Mouse (Mus musculus) intestine, embryonic 14.5 days (tissue): Measurements from ENCODE around the gene Ric8b. TPM values are rescaled to one million over a fixed set of nuclear protein-coding genes. Genes with fewer than 3 reads are reported as not detected.
A peak's percentile ranks its signal among the peaks of the same experiment; 100 is the strongest.

Source experiments
- ATAC-seq: fragments of 200-750 bp; cut with Nextera tagmentation; replicated peaks from 2 replicates; pipeline ENCODE4 v1.8.0; 2017; ENCODE audit warnings: low read depth, moderate number of reproducible peaks, moderate TSS enrichment, moderate library complexity; ENCODE audit not compliant: low FRiP score, low TSS enrichment
- DNase-seq: peaks from one replicate; pipeline ENCODE4 v3.0.0-alpha.2; 2018; ENCODE audit warnings: low spot score
- H3K27ac ChIP-seq: fragments of 300-500 bp; sonication (generic); 2 replicates; pipeline ENCODE4 v1.5.1; 2014; ENCODE audit warnings: low read depth, mild to moderate bottlenecking, control low read depth
- H3K27me3 ChIP-seq: fragments of 300-500 bp; sonication (generic); replicated peaks from 2 replicates; pipeline ENCODE4 v1.6.1; 2014; ENCODE audit warnings: low read length, control low read depth; ENCODE audit not compliant: control insufficient read depth, insufficient read depth
- H3K36me3 ChIP-seq: fragments of 300-500 bp; sonication (generic); 2 replicates; pipeline ENCODE4 v1.6.1; 2014; ENCODE audit warnings: low read length, control low read depth; ENCODE audit not compliant: control insufficient read depth, insufficient read depth
- H3K4me1 ChIP-seq: fragments of 300-500 bp; sonication (generic); replicated peaks from 2 replicates; pipeline ENCODE4 v1.6.1; 2014; ENCODE audit warnings: low read length, control low read depth, mixed read lengths; ENCODE audit not compliant: control insufficient read depth, insufficient read depth
- H3K4me2 ChIP-seq: fragments of 300-500 bp; sonication (generic); 2 replicates; pipeline ENCODE4 v1.6.1; 2014; ENCODE audit warnings: low read length
- H3K4me3 ChIP-seq: fragments of 300-500 bp; sonication (generic); 2 replicates; pipeline ENCODE4 v1.5.1; 2014; ENCODE audit warnings: low read depth, low read length, control low read depth, mixed read lengths
- H3K9ac ChIP-seq: fragments of 300-500 bp; sonication (generic); 2 replicates; pipeline ENCODE4 v1.6.1; 2014; ENCODE audit warnings: mild to moderate bottlenecking, low read length
- H3K9me3 ChIP-seq: fragments of 300-500 bp; sonication (generic); 2 replicates; pipeline ENCODE4 v1.6.1; 2016; ENCODE audit warnings: low read length, control low read depth; ENCODE audit not compliant: control insufficient read depth
- WGBS: fragments of 180-500 bp; shearing (Covaris S2); extraction: QIAGEN DNeasy Blood & Tissue Kit; methylation state at CpG from one replicate; pipeline ENCODE4 v1.1.7; 2014; 5-methylcytosine and 5-hydroxymethylcytosine counted together
- polyA plus RNA-seq: library from polyadenylated mRNA; unstranded; fragments of >200 nt; fragmentation: Nextera tagmentation; extraction: Ambion mirVana; gene quantifications from 2 replicates; pipeline ENCODE4 v1.2.1, GENCODE M21; 2014

The Ric8b gene
- polyA plus RNA-seq, 1 experiment from 2014 or later, result 21.2 TPM

DNA sequence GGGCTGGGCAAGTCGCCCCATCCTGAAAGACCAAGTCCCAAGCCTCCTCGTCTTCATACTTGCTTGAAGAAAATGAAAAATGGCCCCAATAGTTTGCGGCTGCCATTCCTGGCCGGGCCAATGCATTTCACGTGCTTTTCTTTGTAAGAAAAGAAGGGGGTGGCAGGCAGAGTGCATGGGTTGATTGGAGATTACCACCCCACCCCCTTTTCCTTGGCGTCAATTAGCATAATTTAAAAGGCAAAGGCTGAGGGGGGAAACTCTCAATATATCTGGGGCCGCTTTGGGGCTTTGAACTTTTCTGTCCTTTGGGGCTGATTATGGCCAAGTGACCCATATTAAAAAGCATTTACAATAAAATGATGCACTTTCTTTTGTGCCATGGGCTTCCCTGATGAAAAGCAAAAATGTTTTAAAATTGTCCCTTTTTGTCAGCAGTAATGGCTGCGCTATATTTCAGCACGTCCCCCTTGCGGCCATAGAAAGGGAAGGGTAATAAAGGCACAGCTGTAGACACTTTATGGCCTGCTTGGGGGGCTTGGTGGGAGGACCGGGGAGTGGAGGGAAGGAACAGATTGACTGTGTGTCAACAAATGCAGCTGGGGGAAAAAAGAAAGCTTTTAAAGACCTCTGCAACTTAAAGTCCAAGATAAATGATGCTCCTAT lies 105.4 kb downstream of the Ric8b start:
- 51% methylated on average over 11 of the region's 11 CpGs for WGBS
- ATAC-seq, result no peak
- no peaks in the 10 kb centered on the region for H3K27me3 ChIP-seq

DNA sequence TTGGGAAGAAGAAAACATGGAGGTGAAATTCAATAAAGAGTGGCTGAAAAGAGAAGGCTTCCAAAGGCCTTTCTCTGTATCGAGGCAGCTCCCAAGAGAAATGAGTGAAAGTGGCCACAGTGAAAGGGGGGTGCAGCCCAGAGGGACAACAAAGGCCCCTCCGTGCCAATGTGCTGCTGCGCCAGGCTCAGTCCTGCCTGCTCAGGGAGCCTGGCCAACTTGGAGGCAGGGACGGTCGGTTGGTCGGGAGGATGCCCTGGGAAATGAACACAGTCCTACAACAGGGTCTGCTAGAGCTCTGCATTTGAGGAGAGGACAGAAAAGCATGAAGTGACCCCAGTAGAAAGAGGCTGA lies 105.9 kb downstream of the Ric8b start:
- Histone ChIP-seq H3K27ac (no peak overlapping the region), H3K36me3 (peaks cover 6% of the 10 kb centered on the region), H3K4me2 (no peak overlapping the region), H3K27me3 (no peaks in the 10 kb centered on the region), H3K9me3 (no peaks in the 10 kb centered on the region), H3K4me1 (no peaks in the 10 kb centered on the region), H3K4me3 (no peak overlapping the region), H3K9ac (no peak overlapping the region)
- ATAC-seq (no peak), DNase-seq (no peak)
- 54% methylated on average over 6 of the region's 6 CpGs for WGBS

More for the DNA sequence above, 105.4 kb downstream of the Ric8b start:
- peaks cover 9% of the 10 kb centered on the region for H3K36me3 ChIP-seq
- H3K4me3 ChIP-seq, result no peak overlapping the region
- H3K9me3 ChIP-seq, result no peaks in the 10 kb centered on the region
- H3K27ac ChIP-seq, result no peak overlapping the region
- H3K9ac ChIP-seq, result no peak overlapping the region
- no peak for DNase-seq
- H3K4me1 ChIP-seq, result no peaks in the 10 kb centered on the region
- H3K4me2 ChIP-seq, result no peak overlapping the region

DNA sequence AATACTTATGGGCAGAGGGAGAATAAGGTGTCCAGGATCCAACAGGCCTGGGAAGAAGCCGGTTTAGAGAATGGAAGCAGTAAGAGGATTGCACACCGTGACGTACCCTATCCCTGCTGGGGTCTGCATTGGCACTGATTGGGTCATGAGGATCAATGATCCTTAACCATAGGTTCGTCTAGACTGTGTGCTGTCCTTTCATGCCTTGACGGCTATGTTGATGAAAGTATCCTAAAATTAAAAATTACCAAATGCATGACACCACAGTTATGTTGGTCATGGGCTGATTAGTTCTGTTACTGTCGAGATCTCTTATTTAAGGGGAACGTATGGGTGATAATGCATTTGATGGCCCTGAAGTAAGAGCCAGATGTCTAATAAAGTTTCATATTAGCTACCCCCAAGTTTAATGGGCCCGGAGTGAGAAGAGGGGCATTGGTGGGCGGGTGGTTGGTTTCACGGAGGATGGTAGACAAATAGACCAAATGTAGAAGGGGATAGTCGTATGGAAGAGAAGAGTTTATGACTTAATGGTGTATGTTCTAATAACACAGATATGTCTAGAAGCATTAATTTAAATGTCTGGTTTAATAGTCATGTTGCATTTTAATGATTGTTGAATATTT lies 108.5 kb downstream of the Ric8b start:
- Histone ChIP-seq H3K4me3 (no peak overlapping the region), H3K4me2 (no peak overlapping the region), H3K9ac (no peak overlapping the region), H3K4me1 (no peaks in the 10 kb centered on the region), H3K27ac (no peak overlapping the region), H3K9me3 (no peaks in the 10 kb centered on the region), H3K27me3 (no peaks in the 10 kb centered on the region), H3K36me3 (no peaks in the 10 kb centered on the region)
- ATAC-seq (peak; percentile 91), DNase-seq (no peak)
- 87% methylated on average over 11 of the region's 11 CpGs for WGBS

DNA sequence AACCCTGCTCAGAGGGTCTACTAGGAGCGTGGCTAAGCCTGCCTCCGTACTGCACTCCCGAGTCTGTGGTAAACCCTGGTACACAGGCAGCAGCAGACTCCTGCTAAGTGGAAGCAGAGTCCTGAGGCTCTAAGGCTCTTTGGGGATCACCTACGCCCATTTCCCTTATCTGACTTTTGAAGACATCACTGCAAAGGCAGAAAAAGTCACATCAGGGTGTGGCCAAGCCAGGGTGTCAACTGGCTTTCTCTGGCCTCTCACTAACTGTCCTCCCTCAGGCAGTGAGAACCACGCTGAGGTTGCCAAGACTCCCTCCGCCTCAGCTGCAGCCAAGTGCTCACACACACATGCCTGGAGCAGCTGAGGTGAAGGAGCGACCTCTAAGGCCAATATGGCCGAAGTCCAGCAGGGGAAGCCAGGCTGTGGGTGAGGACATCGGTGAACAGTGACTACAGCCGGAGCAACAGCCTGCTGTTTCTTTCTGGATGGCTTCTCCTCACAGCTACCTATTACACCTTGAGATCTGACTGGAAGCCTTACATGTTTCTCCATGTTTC lies 110.3 kb downstream of the Ric8b start:
- H3K27ac ChIP-seq, result no peak overlapping the region
- no peak for DNase-seq
- H3K9me3 ChIP-seq, result no peaks in the 10 kb centered on the region
- H3K9ac ChIP-seq, result no peak overlapping the region
- H3K4me3 ChIP-seq, result no peak overlapping the region
- H3K36me3 ChIP-seq, result no peaks in the 10 kb centered on the region
- H3K4me2 ChIP-seq, result no peak overlapping the region
- no peaks in the 10 kb centered on the region for H3K4me1 ChIP-seq
- WGBS, result 76% methylated on average over 10 of the region's 10 CpGs
- no peaks in the 10 kb centered on the region for H3K27me3 ChIP-seq
- ATAC-seq, result no peak

DNA sequence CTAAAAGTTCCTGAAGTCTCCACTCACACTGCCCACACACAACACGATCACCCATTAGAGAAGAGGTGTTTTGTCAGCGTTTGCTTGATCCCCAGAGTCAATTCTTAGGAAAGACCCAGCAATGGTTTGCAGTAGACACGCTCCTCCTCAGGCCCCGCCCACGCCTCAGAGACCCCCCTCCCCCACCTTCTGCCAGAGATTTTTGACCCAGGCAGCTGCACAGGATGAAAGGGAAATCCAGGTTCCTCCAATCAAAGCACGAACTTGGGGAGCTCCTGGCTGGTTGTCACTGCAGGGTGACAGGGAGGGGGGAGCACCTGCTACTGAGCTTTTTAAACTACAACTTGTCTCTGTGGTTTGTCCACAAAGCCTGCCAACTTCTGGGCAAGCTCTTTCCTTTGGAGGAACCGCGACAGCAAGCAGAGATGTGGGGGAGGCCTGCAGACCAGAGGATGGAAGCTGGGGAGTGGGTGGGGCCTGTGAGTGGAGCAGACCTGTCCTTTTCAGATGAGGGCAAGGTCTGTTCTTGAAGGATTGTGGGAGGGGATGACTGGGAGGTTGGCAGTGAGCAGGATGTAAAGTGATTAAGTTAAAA lies 117.8 kb downstream of the Ric8b start:
- Histone ChIP-seq H3K4me1 (no peaks in the 10 kb centered on the region; the same call in 1 of the 2 replicates), H3K36me3 (no peaks in the 10 kb centered on the region), H3K9ac (no peak overlapping the region), H3K9me3 (peaks cover 3% of the 10 kb centered on the region; the same call in 1 of the 2 replicates), H3K27me3 (no peaks in the 10 kb centered on the region), H3K27ac (no peak overlapping the region), H3K4me2 (no peak overlapping the region), H3K4me3 (no peak overlapping the region)
- 21% methylated on average over 8 of the region's 8 CpGs for WGBS
- ATAC-seq (no peak), DNase-seq (no peak)

DNA sequence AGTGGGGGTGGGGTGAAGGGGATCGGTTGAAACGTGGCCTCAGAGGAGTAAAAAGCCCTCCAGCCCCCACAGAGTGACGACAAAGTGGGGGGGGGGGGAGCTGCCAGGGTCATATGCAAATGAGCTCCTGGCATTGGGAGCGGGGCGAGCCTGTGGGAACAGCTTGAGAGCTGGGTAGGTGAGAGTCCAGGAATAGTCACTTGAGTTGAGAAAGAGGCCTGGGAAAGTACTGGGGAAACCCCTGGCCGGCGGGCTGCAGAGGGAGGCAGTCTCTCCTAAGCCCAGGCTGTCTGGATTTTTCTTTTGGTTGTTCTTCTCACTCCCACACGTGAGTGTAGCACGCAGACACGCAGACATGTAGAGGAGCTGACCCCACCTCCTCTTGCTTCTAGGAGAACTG lies 120.7 kb downstream of the Ric8b start:
- no peak for ATAC-seq

DNA sequence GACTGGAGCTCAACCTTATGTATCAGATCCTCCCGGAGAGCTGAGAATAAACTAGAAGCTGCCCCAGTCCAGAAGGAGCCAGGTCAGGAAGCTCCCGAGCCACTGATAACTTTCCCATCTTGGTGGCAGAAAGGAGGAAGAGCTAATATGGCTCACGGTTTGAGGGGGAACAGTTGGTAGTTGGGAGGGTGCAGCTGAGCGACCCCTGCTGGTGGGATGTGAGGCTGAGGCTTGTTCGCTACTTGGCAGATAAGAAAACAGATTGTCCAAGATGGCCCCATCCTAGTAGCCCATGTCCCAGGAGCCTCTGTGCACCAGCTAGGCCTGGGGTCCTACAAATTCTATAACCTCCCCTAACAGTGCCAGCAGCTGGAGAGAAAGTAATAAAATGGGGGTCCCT lies 121.4 kb downstream of the Ric8b start:
- H3K9ac ChIP-seq, result no peak overlapping the region
- H3K4me2 ChIP-seq, result no peak overlapping the region
- H3K36me3 ChIP-seq, result no peaks in the 10 kb centered on the region
- H3K4me1 ChIP-seq, result no peaks in the 10 kb centered on the region; the same call in 1 of the 2 replicates
- no peaks in the 10 kb centered on the region for H3K27me3 ChIP-seq
- ATAC-seq (no peak), DNase-seq (no peak)
- H3K4me3 ChIP-seq, result no peak overlapping the region
- WGBS, result 95% methylated on average over 5 of the region's 5 CpGs
- peaks cover 3% of the 10 kb centered on the region; the same call in 1 of the 2 replicates for H3K9me3 ChIP-seq
- no peak overlapping the region for H3K27ac ChIP-seq

More for the DNA sequence above, 120.7 kb downstream of the Ric8b start:
- DNase-seq, result no peak
- WGBS, result 62% methylated on average over 10 of the region's 10 CpGs
- H3K9me3 ChIP-seq, result peaks cover 3% of the 10 kb centered on the region; the same call in 1 of the 2 replicates
- no peak overlapping the region for H3K27ac ChIP-seq
- no peak overlapping the region for H3K4me3 ChIP-seq
- H3K4me1 ChIP-seq, result no peaks in the 10 kb centered on the region; the same call in 1 of the 2 replicates
- H3K4me2 ChIP-seq, result no peak overlapping the region
- no peak overlapping the region for H3K9ac ChIP-seq
- no peaks in the 10 kb centered on the region for H3K36me3 ChIP-seq
- H3K27me3 ChIP-seq, result no peaks in the 10 kb centered on the region

DNA sequence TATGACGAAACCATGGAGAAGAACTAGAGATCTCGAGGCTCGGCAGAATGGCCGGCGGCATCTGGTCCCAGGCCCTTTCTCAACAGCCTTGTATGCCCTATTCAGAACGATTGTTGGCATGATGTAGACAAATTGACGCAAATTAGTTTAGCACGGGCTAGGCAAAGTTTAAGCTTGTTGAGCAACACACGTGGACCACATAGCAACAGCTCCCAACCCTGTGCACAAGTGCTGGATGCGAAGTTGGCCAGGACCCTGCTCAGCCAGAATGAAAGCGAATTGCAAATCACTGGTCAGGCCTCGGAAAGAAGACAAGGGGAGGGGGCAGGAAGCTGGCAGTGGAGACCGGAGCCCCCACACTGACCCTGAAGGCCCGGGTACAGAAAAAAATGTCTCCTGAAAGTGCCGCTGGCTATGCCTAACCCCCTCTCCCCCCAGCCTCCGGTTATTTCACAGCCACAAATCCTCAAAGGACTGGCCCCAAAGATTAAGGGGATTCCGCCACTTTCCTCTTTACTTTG lies 126.8 kb downstream of the Ric8b start:
- peaks cover 8% of the 10 kb centered on the region; the same call in 1 of the 2 replicates for H3K4me1 ChIP-seq
- H3K9ac ChIP-seq, result peak overlapping the region; percentile 22; the same call in 1 of the 2 replicates
- H3K27me3 ChIP-seq, result no peaks in the 10 kb centered on the region
- DNase-seq, result peak; percentile 61
- peak overlapping the region; percentile 50 for H3K4me2 ChIP-seq
- no peaks in the 10 kb centered on the region for H3K36me3 ChIP-seq
- WGBS, result 35% methylated on average over 17 of the region's 17 CpGs
- no peaks in the 10 kb centered on the region for H3K9me3 ChIP-seq
- ATAC-seq, result no peak
- no peak overlapping the region for H3K27ac ChIP-seq
- peak overlapping the region; percentile 6 for H3K4me3 ChIP-seq
